In the genomic region with DNA sequence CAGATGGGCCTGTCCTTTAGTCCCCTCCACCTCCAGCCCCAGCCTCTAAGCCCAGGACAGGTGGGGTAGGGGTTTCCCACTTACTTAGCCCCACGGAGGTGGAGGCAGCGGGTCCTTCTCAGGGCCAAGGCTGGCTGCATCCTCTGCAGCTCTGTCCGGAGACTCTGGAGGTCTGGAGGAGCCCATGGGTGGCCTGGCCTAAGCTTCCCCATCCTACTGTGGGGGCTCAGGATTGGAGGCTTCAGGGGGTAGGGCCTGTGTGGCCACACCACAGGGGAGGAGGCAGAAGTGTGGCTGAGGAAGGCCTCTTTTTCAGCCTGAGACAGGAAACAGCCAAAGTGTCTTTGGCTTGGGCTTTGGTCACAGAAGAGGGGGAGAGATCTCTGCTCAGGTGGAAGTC, we compare ENCODE assay signal across 8 mouse cellular contexts. TPM values are rescaled to one million over a fixed set of nuclear protein-coding genes. Genes with fewer than 3 reads are reported as not detected.
DNase-seq lines count a peak whose midpoint lies in the region; ATAC-seq and TF ChIP-seq lines count a peak whose summit lies in the region.

No protein-coding gene starts in this region.

- WGBS in heart, embryonic 12.5 days: 75% methylated on average over 3 of the region's 3 CpGs

- H3K4me3 ChIP-seq in heart, embryonic 12.5 days: no peak overlapping the region
- H3K4me3 ChIP-seq in bone marrow macrophage, adult 2 months (ENCODE audit: insufficient read depth, low read length): peak overlapping the region; percentile 67

- H3K27ac ChIP-seq in heart, embryonic 12.5 days (ENCODE audit: poor library complexity, severe bottlenecking): no peak overlapping the region
- peak overlapping the region; percentile 57 for H3K27ac ChIP-seq in bone marrow macrophage, adult 2 months (ENCODE audit: insufficient read depth, low read depth, low read length)

- intact Hi-C loops in heart, postnatal 14 days (cut with DNase I): no loop called here

- peaks cover 6% of the 10 kb centered on the region; the same call in 1 of the 2 replicates for H3K36me3 ChIP-seq in heart, embryonic 12.5 days

- no peaks in the 10 kb centered on the region for H3K9me3 ChIP-seq in heart, embryonic 12.5 days (replicated peaks)

- H3K27me3 ChIP-seq in heart, embryonic 12.5 days (replicated peaks): no peaks in the 10 kb centered on the region

- peak; percentile 99 for DNase-seq in heart, adult 11 months
- DNase-seq in heart, postnatal 14 days: peak; percentile 54 to 59
- peak; percentile 60 to 77 for DNase-seq in lung, postnatal 4 days
- no peak for DNase-seq in testis, postnatal 10 days (ENCODE audit: low spot score)
- DNase-seq in left cerebral cortex, adult 8-10 months (ENCODE audit: low spot score in 2 of 2): no peak
- DNase-seq in left cerebral cortex, adult 9 months (ENCODE audit: low spot score in 2 of 2): no peak

- TF ChIP-seq CTCF in bone marrow macrophage, adult 2 months (IDR thresholded peaks at IDR 0.05; ENCODE audit: low read depth, low read length): no peak

- no peak overlapping the region for H3K9ac ChIP-seq in heart, embryonic 12.5 days

- TF ChIP-seq POLR2A in bone marrow macrophage, adult 2 months (IDR thresholded peaks at IDR 0.05; ENCODE audit: borderline replicate concordance, low read depth, low read length): peak; percentile 87; the same call in 1 of the 2 replicates

- H3K4me1 ChIP-seq in heart, embryonic 12.5 days (replicated peaks): peaks cover 65% of the 10 kb centered on the region
- H3K4me1 ChIP-seq in bone marrow macrophage, adult 2 months (ENCODE audit: control insufficient read depth, insufficient read depth, low read length): peaks cover 24% of the 10 kb centered on the region

- H3K4me2 ChIP-seq in heart, embryonic 12.5 days: no peak overlapping the region

- no peak for ATAC-seq in heart, embryonic 12.5 days (ENCODE audit: insufficient number of reproducible peaks, low FRiP score)

RNA-seq across cellular contexts. Expression of gene Limk1, which starts 10.4 kb away (rescaled TPM):
- polyA plus RNA-seq in heart, embryonic 12.5 days (2016; fragmentation: Nextera tagmentation; extraction: Ambion mirVana): 3.4 and 4.4 TPM in 2 replicates
- 9.4 and 13.1 TPM in 2 replicates for polyA plus RNA-seq in bone marrow macrophage, adult 2 months (2012; ENCODE audit: insufficient read depth, insufficient read length, missing spikeins)
- 1 to 10 TPM; 7.3 to 8.1 TPM for total RNA-seq in heart, postnatal 14 days (2021)
- total RNA-seq in left cerebral cortex, adult 8-10 months (2022): 10 to 100 TPM; 58.8 to 65.9 (median 63.1) TPM

RNA-seq across cellular contexts. Expression of gene Eif4h, which starts 38.7 kb away (rescaled TPM):
- 341 and 342 TPM in 2 replicates for polyA plus RNA-seq in heart, embryonic 12.5 days (2016; fragmentation: Nextera tagmentation; extraction: Ambion mirVana)
- 169 and 175 TPM in 2 replicates for polyA plus RNA-seq in bone marrow macrophage, adult 2 months (2012; ENCODE audit: insufficient read depth, insufficient read length, missing spikeins)
- total RNA-seq in heart, postnatal 14 days (2021): 100 to 1,000 TPM; 165 to 170 TPM
- total RNA-seq in left cerebral cortex, adult 8-10 months (2022): 100 to 1,000 TPM; 311 to 328 (median 321) TPM

Comparison
In these comparisons a context has a peak if more than half of its experiments do, and no peak if none do; other contexts are left out.
1. DNase-seq: peak in heart, adult 11 months (single experiment), heart, postnatal 14 days (2 of 2) and lung, postnatal 4 days (2 of 2); none in testis, postnatal 10 days (single experiment), left cerebral cortex, adult 8-10 months (0 of 2) and left cerebral cortex, adult 9 months (0 of 2).
2. RNA of gene Limk1, which starts 10.4 kb away (total RNA-seq): 58.8 to 65.9 TPM in left cerebral cortex, adult 8-10 months; 7.3 to 8.1 TPM in heart, postnatal 14 days; every median in the first group is over 4 times any median in the second.